ENCODE assay signal across 8 mouse cellular contexts in the genomic region with DNA sequence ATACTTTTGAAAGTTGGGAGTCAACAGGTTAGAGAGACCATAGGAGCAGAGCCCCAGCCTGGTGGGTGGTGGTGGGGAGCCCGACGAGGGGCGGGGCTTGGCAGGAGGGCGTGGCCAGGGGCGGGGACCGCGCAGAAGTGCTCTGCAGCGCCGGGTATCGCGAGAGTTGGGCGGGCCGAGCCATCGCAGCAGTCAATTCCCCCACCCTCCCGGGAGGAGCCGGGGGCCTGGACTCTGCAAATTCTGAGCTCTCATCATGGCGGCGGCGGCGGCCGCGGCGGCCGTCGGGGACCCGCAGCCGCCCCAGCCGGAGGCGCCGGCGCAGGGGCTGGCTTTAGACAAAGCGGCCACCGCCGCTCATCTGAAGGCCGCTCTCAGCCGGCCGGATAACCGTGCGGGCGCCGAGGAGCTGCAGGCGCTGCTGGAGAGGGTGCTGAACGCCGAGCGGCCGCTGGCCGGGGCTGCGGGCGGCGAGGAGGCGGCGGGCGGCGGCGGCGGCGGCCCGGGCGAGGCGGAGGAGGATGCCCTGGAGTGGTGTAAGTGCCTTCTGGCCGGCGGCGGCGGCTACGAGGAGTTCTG. TPM values are rescaled to one million over a fixed set of nuclear protein-coding genes. Genes with fewer than 3 reads are reported as not detected.
DNase-seq lines count a peak whose midpoint lies in the region; ATAC-seq lines count a peak whose summit lies in the region.

Ubr3 (plus strand) TSS at position 208 of the 579 bp plus-strand sequence.

- peaks cover 13% of the 10 kb centered on the region for H3K4me1 ChIP-seq in heart, embryonic 10.5 days
- peaks cover 15% of the 10 kb centered on the region for H3K4me1 ChIP-seq in kidney, embryonic 15.5 days

- H3K9me3 ChIP-seq in heart, embryonic 10.5 days = no peaks in the 10 kb centered on the region
- H3K9me3 ChIP-seq in kidney, embryonic 15.5 days (replicated peaks) = no peaks in the 10 kb centered on the region

- H3K4me2 ChIP-seq in kidney, embryonic 15.5 days = peak within 1 kb of the TSS; percentile 92

- peak; percentile 99 for DNase-seq in B cell, adult 2 months
- DNase-seq in brain, adult 2 months (ENCODE audit: low read depth, low spot score) = peak; percentile 98
- DNase-seq in heart, embryonic 10.5 days (ENCODE audit: low spot score) = peak; percentile 98
- peak; percentile 99 for DNase-seq in liver
- peak; percentile 99 to 100 for DNase-seq in spleen, postnatal 4 days (ENCODE audit: low spot score in 2 of 2)

- H3K27me3 ChIP-seq in heart, embryonic 10.5 days (ENCODE audit: insufficient read depth, poor library complexity, severe bottlenecking) = no peaks in the 10 kb centered on the region
- H3K27me3 ChIP-seq in kidney, embryonic 15.5 days = no peaks in the 10 kb centered on the region

- ATAC-seq in erythroblast, adult 5-6 weeks (replicated peaks; ENCODE audit: low FRiP score, poor library complexity, severe bottlenecking) = peak; percentile 90
- peak; percentile 99 for ATAC-seq in kidney, embryonic 15.5 days (replicated peaks; ENCODE audit: low FRiP score)
- ATAC-seq in monocyte, adult 5-6 weeks (replicated peaks; ENCODE audit: insufficient number of reproducible peaks, low FRiP score, low TSS enrichment, poor library complexity, severe bottlenecking) = peak; percentile 93

- peak within 1 kb of the TSS; percentile 99 for H3K27ac ChIP-seq in heart, embryonic 10.5 days
- peak within 1 kb of the TSS; percentile 94 for H3K27ac ChIP-seq in kidney, embryonic 15.5 days

- H3K36me3 ChIP-seq in heart, embryonic 10.5 days = 0 out of 2 replicates have a peak, but pooled peaks cover 9% of the 10 kb centered on the region
- peaks cover 15% of the 10 kb centered on the region for H3K36me3 ChIP-seq in kidney, embryonic 15.5 days

- WGBS in heart, embryonic 10.5 days = under 1% methylated on average over 55 of the region's 65 CpGs
- WGBS in kidney, embryonic 15.5 days = under 1% methylated on average over 62 of the region's 65 CpGs

- peak within 1 kb of the TSS; percentile 98 for H3K4me3 ChIP-seq in heart, embryonic 10.5 days
- peak within 1 kb of the TSS; percentile 100 for H3K4me3 ChIP-seq in kidney, embryonic 15.5 days (replicated peaks)

- peak within 1 kb of the TSS; percentile 100 for H3K9ac ChIP-seq in kidney, embryonic 15.5 days

RNA-seq across cellular contexts. Expression of gene Ubr3, which starts in this region (rescaled TPM):
- total RNA-seq in erythroblast, adult 5-6 weeks (2015; ENCODE audit: low replicate concordance) = 63.7 and 68.0 TPM in 2 replicates
- total RNA-seq in erythroblast, adult 5-6 weeks (2017; ENCODE audit: low replicate concordance) = 83.7 and 117 TPM in 2 replicates
- polyA plus RNA-seq in heart, embryonic 10.5 days (2016; fragmentation: Nextera tagmentation; extraction: Ambion mirVana) = 14.0 and 16.3 TPM in 2 replicates
- 14.3 and 15.5 TPM in 2 replicates for polyA plus RNA-seq in kidney, embryonic 15.5 days (2015; fragmentation: Nextera tagmentation; extraction: Ambion mirVana)
- total RNA-seq in monocyte, adult 5-6 weeks (2017) = 45.1 to 118 TPM (median 111 TPM) in 3 replicates

Comparison
In these comparisons a context has a peak if more than half of its experiments do, and no peak if none do; other contexts are left out.
1. Peak in every context shown above with its lines: DNase-seq, ATAC-seq, H3K4me3 ChIP-seq and H3K27ac ChIP-seq.